Mouse (Mus musculus) MEL (cell line): Measurements from ENCODE around the gene Hrh2.

Source experiments
- BHLHE40 ChIP-seq: IDR thresholded peaks from 2 replicates; pipeline ENCODE4 v1.6.1; 2012; ENCODE audit warnings: low read depth, mild to moderate bottlenecking, inconsistent platforms, low read length, improper control_type of control experiment, borderline replicate concordance
- CTCF ChIP-seq, 3 experiments: IDR thresholded peaks in 2 of 3; conservative IDR thresholded peaks in 1 of 3; 2 replicates each; pipeline ENCODE4 v1.5.1; 2011 to 2012; ENCODE audit warnings: low read length in 3 of 3, low read depth in 2 of 3, mild to moderate bottlenecking in 2 of 3, improper control_type of control experiment in 1 of 3, inconsistent platforms in 1 of 3, mixed read lengths in 1 of 3, moderate library complexity in 1 of 3; ENCODE audit not compliant: control insufficient read depth in 1 of 3, insufficient read depth in 1 of 3, poor library complexity in 1 of 3, severe bottlenecking in 1 of 3
- EP300 ChIP-seq, 2 experiments: IDR thresholded peaks; 2 replicates each; pipeline ENCODE4 v1.6.1; 2011; ENCODE audit warnings: improper control_type of control experiment in 2 of 2, low read length in 2 of 2, low read depth in 1 of 2, mild to moderate bottlenecking in 1 of 2
- ETS1 ChIP-seq: IDR thresholded peaks from 2 replicates; pipeline ENCODE4 v1.6.1; 2012; ENCODE audit warnings: low read depth, mild to moderate bottlenecking, inconsistent platforms, low read length, improper control_type of control experiment, moderate library complexity
- HCFC1 ChIP-seq: IDR thresholded peaks from 2 replicates; pipeline ENCODE4 v1.6.1; 2012; ENCODE audit warnings: low read depth, mild to moderate bottlenecking, inconsistent platforms, low read length, improper control_type of control experiment, moderate library complexity
- NRF1 ChIP-seq: IDR thresholded peaks from 2 replicates; pipeline ENCODE4 v1.6.1; 2014; ENCODE audit warnings: low read depth, mild to moderate bottlenecking, inconsistent platforms, low read length, improper control_type of control experiment, moderate library complexity; ENCODE audit not compliant: poor library complexity, insufficient read depth, severe bottlenecking
- POLR2A ChIP-seq, 2 experiments: IDR thresholded peaks; 2 replicates each; pipeline ENCODE4 v1.6.1; 2011 to 2012; ENCODE audit warnings: low read length in 2 of 2, mild to moderate bottlenecking in 2 of 2, control low read depth in 1 of 2, improper control_type of control experiment in 1 of 2, low read depth in 1 of 2, moderate library complexity in 1 of 2; ENCODE audit not compliant: control insufficient read depth in 1 of 2, insufficient read depth in 1 of 2, poor library complexity in 1 of 2
- SIN3A ChIP-seq: IDR thresholded peaks from 2 replicates; pipeline ENCODE4 v1.6.1; 2012; ENCODE audit warnings: low read length, improper control_type of control experiment, inconsistent platforms
- TBP ChIP-seq: IDR thresholded peaks from 2 replicates; pipeline ENCODE4 v1.8.0; 2011; ENCODE audit warnings: low read depth, low read length, improper control_type of control experiment
- TCF12 ChIP-seq: IDR thresholded peaks from 2 replicates; pipeline ENCODE4 v1.6.1; 2014; ENCODE audit warnings: low read depth, mild to moderate bottlenecking, inconsistent platforms, low read length, improper control_type of control experiment, moderate library complexity
- USF1 ChIP-seq: IDR thresholded peaks from 2 replicates; pipeline ENCODE4 v1.6.1; 2014; ENCODE audit warnings: low read depth, mild to moderate bottlenecking, inconsistent platforms, low read length, improper control_type of control experiment, moderate library complexity

GRCm38 (mm10) chr13:54215266-54215665 is 23.3 kb downstream of the Hrh2 start:
- TF ChIP-seq NRF1 (no peak), TCF12 (no peak), EP300 (IDR thresholded peaks at IDR 0.05; ENCODE audit: low read depth in 1 of 2, low read length in 2 of 2) (no peak), USF1 (no peak), SIN3A (no peak), CTCF (IDR thresholded peaks at IDR 0.05 in 2 of 3, conservative IDR thresholded peaks at IDR 0.05 in 1 of 3; ENCODE audit: control insufficient read depth in 1 of 3, insufficient read depth in 1 of 3, low read depth in 2 of 3, low read length in 3 of 3, poor library complexity in 1 of 3, severe bottlenecking in 1 of 3) (no peak), ETS1 (no peak), TBP (no peak), POLR2A (IDR thresholded peaks at IDR 0.05; ENCODE audit: control insufficient read depth in 1 of 2, insufficient read depth in 1 of 2, low read depth in 1 of 2, low read length in 2 of 2, poor library complexity in 1 of 2) (no peak), HCFC1 (no peak), BHLHE40 (no peak)
